Mouse (Mus musculus): ENCODE measurements around the gene Mars. TPM values are rescaled to one million over a fixed set of nuclear protein-coding genes. Genes with fewer than 3 reads are reported as not detected.
A peak's percentile ranks its signal among the peaks of the same experiment; 100 is the strongest.

Gene Mars
- polyA plus RNA-seq, 1 experiment = not detected

DNA sequence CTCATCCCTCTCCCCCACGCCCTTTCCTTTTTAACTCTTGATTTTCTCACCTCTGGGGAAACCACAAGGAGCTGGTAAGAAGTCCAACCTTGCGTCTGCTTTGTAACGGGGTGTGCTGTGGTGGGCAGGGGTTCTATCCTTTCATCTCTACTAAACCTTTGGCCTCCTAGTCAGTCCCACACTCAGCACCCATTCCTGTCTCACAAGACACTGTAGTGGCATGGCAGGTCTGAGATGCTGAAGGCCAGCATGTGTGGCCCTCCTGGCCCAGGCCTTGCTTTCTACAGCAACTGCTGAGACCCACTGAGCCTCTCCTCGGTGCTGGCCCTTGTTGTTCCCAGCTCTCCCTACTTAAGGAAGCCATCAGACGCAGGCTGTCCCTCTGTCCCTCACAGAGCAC, 39.2 kb downstream of the Mars start:
- Histone ChIP-seq H3K27ac (ENCODE audit: insufficient read depth, low read depth, low read length) (no peak overlapping the region), H3K4me3 (ENCODE audit: insufficient read depth, low read depth, low read length) (no peak overlapping the region), H3K4me1 (ENCODE audit: control insufficient read depth, insufficient read depth, low read length) (peaks cover 5% of the 10 kb centered on the region)
- WGBS = 93% methylated on average over 5 of the region's 5 CpGs
- no peak for TF ChIP-seq POLR2A (IDR thresholded peaks at IDR 0.05; ENCODE audit: insufficient read depth, low read depth, low read length)
- no peak for TF ChIP-seq CTCF (IDR thresholded peaks at IDR 0.05; ENCODE audit: insufficient read depth, low read depth, low read length)

DNA sequence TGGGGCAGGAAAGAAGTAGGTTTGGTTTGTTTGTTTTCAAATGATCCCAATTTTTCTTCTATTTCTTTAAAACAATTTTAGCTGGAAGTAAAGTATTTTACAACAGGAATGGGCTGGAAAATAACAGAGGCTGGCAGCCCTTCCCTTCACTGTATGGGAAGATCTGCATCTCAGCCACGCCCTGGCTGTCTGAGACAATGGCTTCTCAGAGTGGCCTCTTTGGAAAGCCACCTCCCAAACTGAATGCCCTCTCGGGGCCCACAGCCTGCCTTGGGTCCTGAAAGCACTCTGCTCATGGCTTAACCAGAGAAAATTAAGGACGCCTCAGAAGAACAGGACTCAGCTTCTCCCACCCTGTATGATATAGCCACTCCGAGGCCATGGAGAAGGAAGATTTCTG, 41.7 kb downstream of the Mars start:
- Histone ChIP-seq H3K27ac (ENCODE audit: insufficient read depth, low read depth, low read length) (no peak overlapping the region), H3K4me1 (ENCODE audit: control insufficient read depth, insufficient read depth, low read length) (peaks cover 9% of the 10 kb centered on the region), H3K4me3 (ENCODE audit: insufficient read depth, low read depth, low read length) (no peak overlapping the region)
- 69% methylated on average over 4 of the region's 4 CpGs for WGBS
- TF ChIP-seq CTCF (IDR thresholded peaks at IDR 0.05; ENCODE audit: insufficient read depth, low read depth, low read length) (no peak), POLR2A (IDR thresholded peaks at IDR 0.05; ENCODE audit: insufficient read depth, low read depth, low read length) (no peak)

DNA sequence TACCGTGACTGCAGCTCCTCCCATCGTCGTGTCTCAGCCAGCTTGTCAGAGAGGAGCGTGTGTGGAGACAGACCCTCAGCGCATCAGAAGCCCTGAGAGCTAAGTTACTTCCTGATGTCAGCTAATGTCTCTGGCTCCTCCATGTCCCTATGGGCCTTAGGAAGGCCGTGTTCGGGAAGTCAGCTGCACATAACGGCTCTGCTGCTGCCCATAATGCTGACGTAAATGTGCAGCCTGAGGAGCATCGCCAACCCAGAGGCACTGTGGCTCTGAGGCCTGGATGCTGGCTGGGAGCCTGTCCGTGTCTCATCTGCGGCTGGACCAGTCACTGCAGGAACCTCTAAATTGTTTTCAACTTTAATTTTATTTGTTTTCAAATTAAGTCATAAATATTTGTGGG, 42.5 kb downstream of the Mars start:
- WGBS = 68% methylated on average over 12 of the region's 12 CpGs
- no peak overlapping the region for H3K27ac ChIP-seq (ENCODE audit: insufficient read depth, low read depth, low read length)

DNA sequence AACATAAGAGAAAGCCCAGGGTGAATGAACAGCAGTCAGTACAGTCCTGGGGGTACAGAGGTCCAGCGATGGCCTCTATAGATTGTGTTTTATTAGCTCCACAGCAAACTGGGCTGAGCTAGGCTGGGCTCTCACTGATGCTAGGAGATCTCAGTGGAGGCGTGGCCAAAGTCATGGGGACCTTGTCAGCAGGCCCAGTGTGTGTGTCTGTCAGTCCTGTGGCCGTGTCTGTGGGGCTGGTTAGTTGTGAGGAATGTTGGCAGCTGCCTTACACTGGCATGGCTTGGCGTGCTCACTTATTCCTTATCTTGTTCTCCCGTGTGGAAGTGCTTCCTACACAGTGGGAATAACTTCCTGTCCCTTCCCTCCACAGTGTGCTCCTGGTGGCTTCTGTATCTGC, 43.2 kb downstream of the Mars start:
- no peak for TF ChIP-seq POLR2A (IDR thresholded peaks at IDR 0.05; ENCODE audit: insufficient read depth, low read depth, low read length)
- TF ChIP-seq CTCF (IDR thresholded peaks at IDR 0.05; ENCODE audit: insufficient read depth, low read depth, low read length) = no peak
- Histone ChIP-seq H3K4me1 (ENCODE audit: control insufficient read depth, insufficient read depth, low read length) (peaks cover 9% of the 10 kb centered on the region), H3K27ac (ENCODE audit: insufficient read depth, low read depth, low read length) (no peak overlapping the region), H3K4me3 (ENCODE audit: insufficient read depth, low read depth, low read length) (no peak overlapping the region)
- 69% methylated on average over 5 of the region's 5 CpGs for WGBS

More for the DNA sequence above, 42.5 kb downstream of the Mars start:
- Histone ChIP-seq H3K4me3 (ENCODE audit: insufficient read depth, low read depth, low read length) (no peak overlapping the region), H3K4me1 (ENCODE audit: control insufficient read depth, insufficient read depth, low read length) (peaks cover 9% of the 10 kb centered on the region)
- TF ChIP-seq CTCF (IDR thresholded peaks at IDR 0.05; ENCODE audit: insufficient read depth, low read depth, low read length) (no peak), POLR2A (IDR thresholded peaks at IDR 0.05; ENCODE audit: insufficient read depth, low read depth, low read length) (no peak)

DNA sequence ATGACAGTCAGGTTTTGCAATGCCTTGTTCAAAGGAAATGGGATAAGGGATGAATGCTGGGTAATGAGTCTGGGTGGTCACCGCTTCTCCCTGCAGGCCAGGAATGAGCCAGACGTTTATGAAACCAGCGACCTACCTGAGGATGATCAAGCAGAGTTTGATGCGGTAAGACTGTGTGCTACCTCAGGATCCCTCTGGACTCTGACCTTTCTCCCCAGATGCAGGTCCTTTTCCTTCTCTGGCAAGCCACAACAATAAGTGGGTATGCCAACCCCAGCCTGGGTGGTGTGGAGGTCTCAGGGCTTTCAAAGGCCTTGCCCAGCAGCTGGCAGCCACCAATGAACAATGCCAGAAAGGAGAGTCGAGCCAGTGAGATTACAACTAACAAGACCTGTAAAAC, 44.3 kb downstream of the Mars start:
- Histone ChIP-seq H3K27ac (ENCODE audit: insufficient read depth, low read depth, low read length) (no peak overlapping the region), H3K4me3 (ENCODE audit: insufficient read depth, low read depth, low read length) (peak overlapping the region; percentile 98), H3K4me1 (ENCODE audit: control insufficient read depth, insufficient read depth, low read length) (peaks cover 9% of the 10 kb centered on the region)
- TF ChIP-seq CTCF (IDR thresholded peaks at IDR 0.05; ENCODE audit: insufficient read depth, low read depth, low read length) (no peak), POLR2A (IDR thresholded peaks at IDR 0.05; ENCODE audit: insufficient read depth, low read depth, low read length) (no peak)
- 56% methylated on average over 5 of the region's 5 CpGs for WGBS

DNA sequence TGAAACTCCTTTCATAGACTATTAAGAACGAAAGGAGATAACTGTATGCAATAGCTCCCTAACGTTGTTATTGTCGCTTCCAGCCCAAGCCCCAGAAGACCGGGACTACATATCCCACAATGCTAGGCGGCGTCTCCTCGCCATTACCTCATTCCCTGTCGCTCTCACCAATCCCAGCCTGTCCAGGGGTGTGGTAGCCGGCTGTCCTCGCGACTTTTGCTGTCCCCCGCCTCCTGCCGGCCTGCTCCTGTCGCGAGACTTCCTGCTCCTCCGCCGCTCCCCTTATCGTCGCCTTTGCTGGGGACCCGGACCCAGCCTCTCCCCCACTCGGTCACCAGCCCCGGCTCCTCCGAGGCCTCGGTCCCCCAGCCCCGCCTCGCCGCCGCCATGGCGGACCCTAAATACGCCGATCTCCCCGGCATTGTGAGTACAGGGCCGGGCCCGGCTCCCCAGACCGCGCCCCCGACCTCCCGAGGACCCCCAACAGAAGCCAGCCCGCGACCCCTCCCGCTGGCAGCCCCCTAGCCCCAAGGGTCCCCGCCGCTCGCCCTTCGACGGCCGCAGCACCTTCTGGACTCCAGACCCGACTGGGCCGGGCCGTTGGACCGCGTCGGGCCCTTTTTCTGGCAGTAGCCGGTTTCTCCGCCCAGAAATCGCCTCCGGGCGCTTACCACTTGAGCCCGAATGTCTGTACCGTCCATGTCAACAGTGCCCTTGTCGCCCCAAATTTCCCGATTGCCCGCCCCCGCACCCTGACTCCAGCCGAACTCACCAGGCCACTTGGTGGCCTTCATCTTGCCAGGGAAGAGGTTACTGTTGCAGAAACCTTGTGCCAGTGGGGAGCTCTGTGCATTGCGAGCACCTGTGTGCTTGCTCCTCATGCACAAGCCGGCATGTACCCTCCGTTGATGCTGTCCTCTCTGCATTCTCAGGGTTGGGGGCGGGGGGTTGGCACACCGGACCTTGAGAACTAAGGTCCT, 45.2 kb downstream of the Mars start, which contains the start of gene Dctn2:
Gene Dctn2, plus strand, starts transcription at position 257 of the 980 bp plus-strand sequence.
- TF ChIP-seq POLR2A (IDR thresholded peaks at IDR 0.05; ENCODE audit: insufficient read depth, low read depth, low read length) = peak; percentile 50; the same call in 1 of the 2 replicates
- no peak for TF ChIP-seq CTCF (IDR thresholded peaks at IDR 0.05; ENCODE audit: insufficient read depth, low read depth, low read length)
- WGBS = under 1% methylated on average over 70 of the region's 70 CpGs
- H3K4me1 ChIP-seq (ENCODE audit: control insufficient read depth, insufficient read depth, low read length) = peaks cover 9% of the 10 kb centered on the region

DNA sequence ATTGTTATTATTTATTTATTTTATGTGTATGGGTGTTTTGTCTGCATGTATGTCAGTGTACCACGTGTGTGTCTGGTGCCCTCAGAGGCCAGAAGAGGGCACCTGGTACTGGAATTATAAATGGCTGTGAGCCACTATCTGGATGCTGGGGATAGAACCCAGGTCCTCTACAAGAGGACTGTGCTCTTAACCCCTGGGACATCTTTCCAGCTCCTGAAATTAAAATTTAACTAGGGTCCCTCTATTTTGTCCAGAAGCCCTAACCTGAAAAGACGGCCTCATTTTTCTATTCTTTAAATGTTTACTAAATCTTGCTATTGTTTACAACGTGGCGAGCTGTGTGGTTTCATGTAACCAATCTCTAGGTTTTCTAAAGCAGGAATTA, 45.9 kb downstream of the Mars start:
- no peak overlapping the region for H3K4me3 ChIP-seq (ENCODE audit: insufficient read depth, low read depth, low read length)
- WGBS = 23% methylated on average over 4 of the region's 4 CpGs
- TF ChIP-seq POLR2A (IDR thresholded peaks at IDR 0.05; ENCODE audit: insufficient read depth, low read depth, low read length) (no peak), CTCF (IDR thresholded peaks at IDR 0.05; ENCODE audit: insufficient read depth, low read depth, low read length) (no peak)
- H3K4me1 ChIP-seq (ENCODE audit: control insufficient read depth, insufficient read depth, low read length) = peaks cover 13% of the 10 kb centered on the region
- no peak overlapping the region for H3K27ac ChIP-seq (ENCODE audit: insufficient read depth, low read depth, low read length)

More for the DNA sequence above, 45.2 kb downstream of the Mars start, which contains the start of gene Dctn2:
- H3K4me3 ChIP-seq (ENCODE audit: insufficient read depth, low read depth, low read length) = peak within 1 kb of the TSS; percentile 98
- peak within 1 kb of the TSS; percentile 46; the same call in 1 of the 2 replicates for H3K27ac ChIP-seq (ENCODE audit: insufficient read depth, low read depth, low read length)

DNA sequence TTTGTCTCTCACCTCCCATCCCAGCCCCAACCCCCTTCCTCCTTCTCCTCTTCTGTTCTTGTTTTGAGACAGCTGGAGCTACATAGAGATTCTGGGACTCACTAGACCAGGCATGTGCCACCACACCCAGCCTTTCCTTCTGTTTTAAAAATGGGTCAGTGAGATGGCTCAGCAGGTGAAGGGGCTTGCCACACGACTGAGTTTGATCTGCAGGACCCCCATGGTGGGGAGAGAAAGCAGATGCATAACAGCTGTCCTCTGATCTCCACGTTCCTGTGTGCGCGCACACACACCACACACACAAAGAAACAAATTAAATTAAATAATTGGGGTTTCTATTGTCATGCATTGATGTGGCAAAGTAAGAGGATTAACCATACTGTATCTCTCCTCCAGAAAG, 46.6 kb downstream of the Mars start:
- TF ChIP-seq CTCF (IDR thresholded peaks at IDR 0.05; ENCODE audit: insufficient read depth, low read depth, low read length) = no peak
- TF ChIP-seq POLR2A (IDR thresholded peaks at IDR 0.05; ENCODE audit: insufficient read depth, low read depth, low read length) = no peak
- no peak overlapping the region for H3K4me3 ChIP-seq (ENCODE audit: insufficient read depth, low read depth, low read length)
- H3K27ac ChIP-seq (ENCODE audit: insufficient read depth, low read depth, low read length) = no peak overlapping the region
- H3K4me1 ChIP-seq (ENCODE audit: control insufficient read depth, insufficient read depth, low read length) = peaks cover 21% of the 10 kb centered on the region
- 67% methylated on average over 4 of the region's 4 CpGs for WGBS

DNA sequence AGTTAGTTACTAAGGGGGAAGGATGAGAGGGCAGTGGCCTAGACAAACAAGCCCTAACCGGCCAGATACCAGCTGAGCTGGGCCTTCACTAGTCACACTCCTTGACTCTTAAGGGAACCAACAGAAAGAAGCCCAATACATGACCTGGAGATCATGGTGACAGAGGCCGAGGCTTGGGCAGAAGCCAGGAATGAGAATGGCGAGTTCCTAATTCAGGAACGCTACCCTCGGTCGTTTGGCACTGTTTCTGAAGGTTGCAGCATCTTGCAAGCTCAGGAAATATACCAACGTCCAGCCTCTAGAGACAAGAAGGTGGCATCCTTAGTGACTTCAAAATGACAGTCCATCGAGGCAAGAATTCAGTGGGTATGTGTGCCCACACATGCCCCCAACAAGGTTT, 47.2 kb downstream of the Mars start:
- no peak overlapping the region for H3K4me3 ChIP-seq (ENCODE audit: insufficient read depth, low read depth, low read length)
- H3K4me1 ChIP-seq (ENCODE audit: control insufficient read depth, insufficient read depth, low read length) = peaks cover 25% of the 10 kb centered on the region
- H3K27ac ChIP-seq (ENCODE audit: insufficient read depth, low read depth, low read length) = no peak overlapping the region
- TF ChIP-seq POLR2A (IDR thresholded peaks at IDR 0.05; ENCODE audit: insufficient read depth, low read depth, low read length) = no peak
- no peak for TF ChIP-seq CTCF (IDR thresholded peaks at IDR 0.05; ENCODE audit: insufficient read depth, low read depth, low read length)
- WGBS = 69% methylated on average over 8 of the region's 8 CpGs

Data from olfactory bulb, adult 2 months (tissue).